19 mouse cellular contexts compared by ENCODE assay signal in genomic region chr16:4456391-4456790, GRCm38 (mm10). TPM values are rescaled to one million over a fixed set of nuclear protein-coding genes. Genes with fewer than 3 reads are reported as not detected.
A peak's percentile ranks its signal among the peaks of the same experiment; 100 is the strongest.
DNase-seq lines count a peak whose midpoint lies in the region; ATAC-seq lines count a peak whose summit lies in the region.
"Had no signal": no experiment of that assay in that cellular context is flagged by ENCODE, and none has a peak within 500 bp of the region (broad histone marks: within the 10 kb centered on the region; RNA-seq: fewer than 3 reads in every experiment).

No protein-coding gene starts in this region.

- H3K4me2 ChIP-seq in midbrain, embryonic 13.5 days (replicated peaks), result no peak overlapping the region
- H3K4me2 ChIP-seq in midbrain, embryonic 14.5 days (ENCODE audit: low read length), result no peak overlapping the region
- H3K4me2 ChIP-seq: heart, embryonic 12.5 days; limb, embryonic 13.5 days; midbrain, embryonic 12.5 days had no signal

- no peak overlapping the region for H3K9ac ChIP-seq in midbrain, embryonic 13.5 days (replicated peaks)
- no peak overlapping the region for H3K9ac ChIP-seq in midbrain, embryonic 14.5 days (replicated peaks; ENCODE audit: low read length)
- H3K9ac ChIP-seq: heart, embryonic 12.5 days; limb, embryonic 13.5 days; liver, postnatal 0 days; midbrain, embryonic 12.5 days had no signal

- WGBS in midbrain, embryonic 13.5 days, result 85% methylated on average over 5 of the region's 5 CpGs
- 89% methylated on average over 5 of the region's 5 CpGs for WGBS in midbrain, embryonic 14.5 days

- no peaks in the 10 kb centered on the region for H3K27me3 ChIP-seq in midbrain, embryonic 13.5 days
- H3K27me3 ChIP-seq in midbrain, embryonic 14.5 days (ENCODE audit: control insufficient read depth, insufficient read depth, low read length), result no peaks in the 10 kb centered on the region
- H3K27me3 ChIP-seq: heart, embryonic 12.5 days; limb, embryonic 13.5 days; midbrain, embryonic 12.5 days had no signal

- intact Hi-C loops in left cerebral cortex, postnatal 36 days (cut with DNase I), result loop anchor here (2.0 to 5.0 kb wide), 2 partner anchors 14 to 39 kb away; no protein-coding TSS in a partner anchor

- H3K9me3 ChIP-seq in midbrain, embryonic 13.5 days, result no peaks in the 10 kb centered on the region
- H3K9me3 ChIP-seq in midbrain, embryonic 14.5 days (ENCODE audit: control insufficient read depth, low read length), result no peaks in the 10 kb centered on the region
- H3K9me3 ChIP-seq: heart, embryonic 12.5 days; limb, embryonic 13.5 days; midbrain, embryonic 12.5 days had no signal

- no peaks in the 10 kb centered on the region for H3K36me3 ChIP-seq in midbrain, embryonic 13.5 days
- no peaks in the 10 kb centered on the region for H3K36me3 ChIP-seq in midbrain, embryonic 14.5 days (ENCODE audit: control insufficient read depth, insufficient read depth, low read length)
- H3K36me3 ChIP-seq: heart, embryonic 12.5 days; limb, embryonic 13.5 days; midbrain, embryonic 12.5 days had no signal

- no peaks in the 10 kb centered on the region for H3K4me1 ChIP-seq in midbrain, embryonic 13.5 days (replicated peaks)
- H3K4me1 ChIP-seq in midbrain, embryonic 14.5 days (ENCODE audit: control insufficient read depth, insufficient read depth, low read length), result no peaks in the 10 kb centered on the region
- H3K4me1 ChIP-seq: heart, embryonic 12.5 days; midbrain, embryonic 12.5 days had no signal

- peak; percentile 74 to 87 for DNase-seq in left cerebral cortex, adult 18-20 months (ENCODE audit: low spot score in 2 of 2)
- DNase-seq in left cerebral cortex, adult 11 months (ENCODE audit: low spot score), result no peak
- DNase-seq in layer of hippocampus, adult 8-10 months (ENCODE audit: low spot score in 2 of 2), result peak; percentile 68 to 75
- DNase-seq in left cerebral cortex, postnatal 36 days (ENCODE audit: low spot score in 2 of 2), result peak; percentile 81 to 84
- DNase-seq in right cerebral cortex, postnatal 36 days (ENCODE audit: low spot score in 2 of 2), result peak; percentile 78 to 85
- no peak for DNase-seq in spleen, adult 18-20 months
- DNase-seq in midbrain, embryonic 14.5 days, result no peak
- DNase-seq: adrenal gland, adult 2 months; cerebellum, adult 18-20 months; heart, postnatal 4 days; kidney, adult 2 months; kidney, postnatal 25 days; liver, postnatal 0 days had no signal

- no peak for ATAC-seq in midbrain, embryonic 13.5 days
- ATAC-seq in midbrain, embryonic 14.5 days (ENCODE audit: low FRiP score, low TSS enrichment), result no peak
- ATAC-seq: forebrain, embryonic 16.5 days; hindbrain, postnatal 0 days; liver, postnatal 0 days had no signal

- H3K4me3 ChIP-seq in midbrain, embryonic 13.5 days (replicated peaks), result no peak overlapping the region
- H3K4me3 ChIP-seq in midbrain, embryonic 14.5 days (replicated peaks; ENCODE audit: low read depth, low read length), result no peak overlapping the region
- H3K4me3 ChIP-seq: heart, embryonic 12.5 days; limb, embryonic 13.5 days; midbrain, embryonic 12.5 days had no signal

- H3K27ac ChIP-seq in midbrain, embryonic 13.5 days, result no peak overlapping the region
- no peak overlapping the region for H3K27ac ChIP-seq in midbrain, embryonic 14.5 days (replicated peaks; ENCODE audit: low read depth, low read length)
- H3K27ac ChIP-seq: hindbrain, postnatal 0 days; limb, embryonic 13.5 days; midbrain, embryonic 12.5 days had no signal

RNA-seq across cellular contexts. Expression of gene Adcy9, which starts 36.1 kb away (rescaled TPM):
- total RNA-seq in left cerebral cortex, adult 18-20 months (2021), result 10 to 100 TPM; 67.3 to 74.0 TPM
- 100 to 1,000 TPM in 2 of 4 experiments, 10 to 100 TPM in 2; 89.1 to 103 (median 99.7) TPM for total RNA-seq in layer of hippocampus, adult 8-10 months (2022)
- total RNA-seq in left cerebral cortex, postnatal 36 days (2021), result 10 to 100 TPM; 72.5 to 78.6 TPM
- polyA plus RNA-seq in midbrain, embryonic 13.5 days (2015; fragmentation: Nextera tagmentation; extraction: Ambion mirVana), result 2.4 and 2.8 TPM in 2 replicates
- 5.3 and 5.8 TPM in 2 replicates for polyA plus RNA-seq in midbrain, embryonic 14.5 days (2014; fragmentation: Nextera tagmentation; extraction: Ambion mirVana)

Comparison
In these comparisons a context has a peak if more than half of its experiments do, and no peak if none do; other contexts are left out.
1. DNase-seq: peak in left cerebral cortex, adult 18-20 months (2 of 2), layer of hippocampus, adult 8-10 months (2 of 2), left cerebral cortex, postnatal 36 days (2 of 2) and right cerebral cortex, postnatal 36 days (2 of 2); none in left cerebral cortex, adult 11 months (single experiment), spleen, adult 18-20 months (0 of 2) and midbrain, embryonic 14.5 days (single experiment).